Mouse (Mus musculus): ENCODE data around the gene Gm4756.
"Not testable (repeated sequence)": the region's sequence is repeated elsewhere in the genome, so short reads cannot be mapped to it uniquely, and the experiment has no call there.

The Gm4756 gene

GRCm38 (mm10) chr12:72648921-72649320, 540 bp downstream of the Gm4756 start:
- DNase-seq: no peak

GRCm38 (mm10) chr12:72638025-72638424, 11.4 kb downstream of the Gm4756 start:
- DNase-seq: no peak

- DNase-seq: no peak
Measured at GRCm38 (mm10) chr12:72628751-72629150, 20.7 kb downstream of the Gm4756 start.

GRCm38 (mm10) chr12:72622853-72623496, 26.5 kb downstream of the Gm4756 start:
- no peak for DNase-seq

GRCm38 (mm10) chr12:72621441-72621840, 28.0 kb downstream of the Gm4756 start:
- DNase-seq: no peak

- no peak for DNase-seq
Measured at GRCm38 (mm10) chr12:72620856-72621255, 28.6 kb downstream of the Gm4756 start.

GRCm38 (mm10) chr12:72612053-72612452, 37.4 kb downstream of the Gm4756 start:
- no peak for DNase-seq

GRCm38 (mm10) chr12:72598731-72599130, 50.7 kb downstream of the Gm4756 start:
- DNase-seq: not testable (repeated sequence)

GRCm38 (mm10) chr12:72594001-72594400, 55.5 kb downstream of the Gm4756 start:
- DNase-seq: no peak

- DNase-seq: no peak
Measured at GRCm38 (mm10) chr12:72592991-72593390, 56.5 kb downstream of the Gm4756 start.

GRCm38 (mm10) chr12:72585339-72585738, 64.1 kb downstream of the Gm4756 start:
- no peak for DNase-seq

GRCm38 (mm10) chr12:72583099-72583498, 66.4 kb downstream of the Gm4756 start:
- DNase-seq: no peak

GRCm38 (mm10) chr12:72582021-72582420, 67.4 kb downstream of the Gm4756 start:
- no peak for DNase-seq

GRCm38 (mm10) chr12:72564281-72564795, 85.1 kb downstream of the Gm4756 start:
- DNase-seq: no peak

GRCm38 (mm10) chr12:72554347-72554746, 95.1 kb downstream of the Gm4756 start:
- DNase-seq: no peak

- no peak for DNase-seq
Measured at GRCm38 (mm10) chr12:72538571-72538970, 110.9 kb downstream of the Gm4756 start.

GRCm38 (mm10) chr12:72536021-72536597, 113.4 kb downstream of the Gm4756 start, which contains the start of gene Pcnx4:
TSS of gene Pcnx4 (plus strand) at chr12:72536383.
- DNase-seq: peak; percentile 98

- DNase-seq: no peak
Measured at GRCm38 (mm10) chr12:72535599-72535998, 113.9 kb downstream of the Gm4756 start.

- no peak for DNase-seq
Measured at GRCm38 (mm10) chr12:72533986-72534385, 115.5 kb downstream of the Gm4756 start.

GRCm38 (mm10) chr12:72532303-72532702, 117.2 kb downstream of the Gm4756 start:
- no peak for DNase-seq

Measured in kidney, postnatal 14 days (tissue).